Comparison of ENCODE assay signal across 21 mouse cellular contexts in genomic region chr13:59521271-59522064, GRCm38 (mm10).
"Had no signal": no experiment of that assay in that cellular context is flagged by ENCODE, and none has a peak within 500 bp of the region (broad histone marks: within the 10 kb centered on the region; RNA-seq: fewer than 3 reads in every experiment).

No protein-coding gene starts in this region.

- H3K9me3 ChIP-seq: limb, embryonic 12.5 days; limb, embryonic 15.5 days; lung, embryonic 15.5 days; megakaryocyte, embryonic 14.5 days; midbrain, embryonic 10.5 days; midbrain, embryonic 13.5 days; neural tube, embryonic 13.5 days; stomach, embryonic 15.5 days had no signal

- H3K4me1 ChIP-seq: limb, embryonic 12.5 days; limb, embryonic 15.5 days; lung, embryonic 15.5 days; midbrain, embryonic 10.5 days; midbrain, embryonic 13.5 days; neural tube, embryonic 13.5 days; stomach, embryonic 15.5 days had no signal

- ATAC-seq: midbrain, embryonic 13.5 days; midbrain, embryonic 16.5 days had no signal

- H3K36me3 ChIP-seq: stomach, embryonic 15.5 days had no signal

- H3K9ac ChIP-seq: limb, embryonic 12.5 days; limb, embryonic 15.5 days; lung, embryonic 15.5 days; midbrain, embryonic 13.5 days; neural tube, embryonic 13.5 days; stomach, embryonic 15.5 days had no signal

- H3K27ac ChIP-seq: limb, embryonic 12.5 days; limb, embryonic 15.5 days; lung, embryonic 15.5 days; midbrain, embryonic 10.5 days; midbrain, embryonic 13.5 days; neural tube, embryonic 13.5 days; stomach, embryonic 15.5 days had no signal

- H3K4me2 ChIP-seq: limb, embryonic 12.5 days; limb, embryonic 15.5 days; lung, embryonic 15.5 days; midbrain, embryonic 13.5 days; neural tube, embryonic 13.5 days; stomach, embryonic 15.5 days had no signal

- H3K4me3 ChIP-seq: limb, embryonic 12.5 days; limb, embryonic 15.5 days; lung, embryonic 15.5 days; megakaryocyte, embryonic 14.5 days; midbrain, embryonic 10.5 days; midbrain, embryonic 13.5 days; myocyte; neural tube, embryonic 13.5 days; stomach, embryonic 15.5 days had no signal

- DNase-seq: kidney, adult 9 months; kidney, postnatal 14 days; kidney, postnatal 4 days; left cerebral cortex, postnatal 4 days; lung, adult 18-20 months; lung, postnatal 10 days; lung, postnatal 36 days; retina, postnatal 1 day; right cerebral cortex, postnatal 25 days; spleen, adult 18-20 months; thymus, postnatal 25 days had no signal

- H3K27me3 ChIP-seq: limb, embryonic 12.5 days; limb, embryonic 15.5 days; lung, embryonic 15.5 days; megakaryocyte, embryonic 14.5 days; midbrain, embryonic 13.5 days; neural tube, embryonic 13.5 days; stomach, embryonic 15.5 days had no signal
